Mouse (Mus musculus): ENCODE measurements around the gene Terf2. TPM values are rescaled to one million over a fixed set of nuclear protein-coding genes. Genes with fewer than 3 reads are reported as not detected.

Gene Terf2
- polyA plus RNA-seq, 1 experiment, result not detected

- TF ChIP-seq CTCF (IDR thresholded peaks at IDR 0.05; ENCODE audit: insufficient read depth, low read depth, low read length) (no peak), POLR2A (IDR thresholded peaks at IDR 0.05; ENCODE audit: insufficient read depth, low read depth, low read length) (no peak)
- 60% methylated on average over 7 of the region's 7 CpGs for WGBS
- H3K27ac ChIP-seq (ENCODE audit: insufficient read depth, low read depth, low read length), result no peak overlapping the region
- no peak overlapping the region for H3K4me3 ChIP-seq (ENCODE audit: insufficient read depth, low read depth, low read length)
- peaks cover 18% of the 10 kb centered on the region for H3K4me1 ChIP-seq (ENCODE audit: control insufficient read depth, insufficient read depth, low read length)
Observed at GRCm38 (mm10) chr8:107118803-107119233, 22.5 kb upstream of the Terf2 start.

GRCm38 (mm10) chr8:107117019-107117418 is 20.7 kb upstream of the Terf2 start:
- Histone ChIP-seq H3K4me1 (ENCODE audit: control insufficient read depth, insufficient read depth, low read length) (peaks cover 27% of the 10 kb centered on the region), H3K27ac (ENCODE audit: insufficient read depth, low read depth, low read length) (no peak overlapping the region), H3K4me3 (ENCODE audit: insufficient read depth, low read depth, low read length) (no peak overlapping the region)
- 72% methylated on average over 2 of the region's 2 CpGs for WGBS
- TF ChIP-seq CTCF (IDR thresholded peaks at IDR 0.05; ENCODE audit: insufficient read depth, low read depth, low read length) (no peak), POLR2A (IDR thresholded peaks at IDR 0.05; ENCODE audit: insufficient read depth, low read depth, low read length) (no peak)

GRCm38 (mm10) chr8:107116023-107116422 is 19.7 kb upstream of the Terf2 start:
- WGBS, result 16% methylated on average over 11 of the region's 11 CpGs
- Histone ChIP-seq H3K4me3 (ENCODE audit: insufficient read depth, low read depth, low read length) (no peak overlapping the region), H3K4me1 (ENCODE audit: control insufficient read depth, insufficient read depth, low read length) (peaks cover 27% of the 10 kb centered on the region), H3K27ac (ENCODE audit: insufficient read depth, low read depth, low read length) (no peak overlapping the region)
- TF ChIP-seq CTCF (IDR thresholded peaks at IDR 0.05; ENCODE audit: insufficient read depth, low read depth, low read length) (no peak), POLR2A (IDR thresholded peaks at IDR 0.05; ENCODE audit: insufficient read depth, low read depth, low read length) (no peak)

GRCm38 (mm10) chr8:107115008-107115320 is 18.6 kb upstream of the Terf2 start:
- 63% methylated on average over 10 of the region's 10 CpGs for WGBS
- no peak overlapping the region for H3K4me3 ChIP-seq (ENCODE audit: insufficient read depth, low read depth, low read length)
- H3K4me1 ChIP-seq (ENCODE audit: control insufficient read depth, insufficient read depth, low read length), result peaks cover 27% of the 10 kb centered on the region
- H3K27ac ChIP-seq (ENCODE audit: insufficient read depth, low read depth, low read length), result peak overlapping the region; percentile 81
- no peak for TF ChIP-seq POLR2A (IDR thresholded peaks at IDR 0.05; ENCODE audit: insufficient read depth, low read depth, low read length)
- no peak for TF ChIP-seq CTCF (IDR thresholded peaks at IDR 0.05; ENCODE audit: insufficient read depth, low read depth, low read length)

GRCm38 (mm10) chr8:107114150-107115007 is 18.0 kb upstream of the Terf2 start:
- TF ChIP-seq CTCF (IDR thresholded peaks at IDR 0.05; ENCODE audit: insufficient read depth, low read depth, low read length), result no peak
- no peak for TF ChIP-seq POLR2A (IDR thresholded peaks at IDR 0.05; ENCODE audit: insufficient read depth, low read depth, low read length)
- 42% methylated on average over 19 of the region's 19 CpGs for WGBS
- Histone ChIP-seq H3K4me1 (ENCODE audit: control insufficient read depth, insufficient read depth, low read length) (peaks cover 24% of the 10 kb centered on the region), H3K27ac (ENCODE audit: insufficient read depth, low read depth, low read length) (peak overlapping the region; percentile 81), H3K4me3 (ENCODE audit: insufficient read depth, low read depth, low read length) (no peak overlapping the region)

GRCm38 (mm10) chr8:107113209-107113608 is 16.9 kb upstream of the Terf2 start:
- WGBS, result 53% methylated on average over 4 of the region's 4 CpGs
- H3K4me3 ChIP-seq (ENCODE audit: insufficient read depth, low read depth, low read length), result no peak overlapping the region
- TF ChIP-seq CTCF (IDR thresholded peaks at IDR 0.05; ENCODE audit: insufficient read depth, low read depth, low read length) (no peak), POLR2A (IDR thresholded peaks at IDR 0.05; ENCODE audit: insufficient read depth, low read depth, low read length) (no peak)
- peaks cover 18% of the 10 kb centered on the region for H3K4me1 ChIP-seq (ENCODE audit: control insufficient read depth, insufficient read depth, low read length)
- H3K27ac ChIP-seq (ENCODE audit: insufficient read depth, low read depth, low read length), result no peak overlapping the region

- no peak for TF ChIP-seq CTCF (IDR thresholded peaks at IDR 0.05; ENCODE audit: insufficient read depth, low read depth, low read length)
- no peak for TF ChIP-seq POLR2A (IDR thresholded peaks at IDR 0.05; ENCODE audit: insufficient read depth, low read depth, low read length)
- Histone ChIP-seq H3K4me1 (ENCODE audit: control insufficient read depth, insufficient read depth, low read length) (peaks cover 18% of the 10 kb centered on the region), H3K27ac (ENCODE audit: insufficient read depth, low read depth, low read length) (no peak overlapping the region), H3K4me3 (ENCODE audit: insufficient read depth, low read depth, low read length) (no peak overlapping the region)
- WGBS, result 95% methylated on average over 10 of the region's 11 CpGs
Observed at GRCm38 (mm10) chr8:107111340-107112105, 15.2 kb upstream of the Terf2 start.

- no peak overlapping the region for H3K4me3 ChIP-seq (ENCODE audit: insufficient read depth, low read depth, low read length)
Observed at GRCm38 (mm10) chr8:107110629-107111330, 14.4 kb upstream of the Terf2 start.

More at GRCm38 (mm10) chr8:107110629-107111330, 14.4 kb upstream of the Terf2 start:
- TF ChIP-seq CTCF (IDR thresholded peaks at IDR 0.05; ENCODE audit: insufficient read depth, low read depth, low read length) (no peak), POLR2A (IDR thresholded peaks at IDR 0.05; ENCODE audit: insufficient read depth, low read depth, low read length) (no peak)
- WGBS, result 60% methylated on average over 9 of the region's 9 CpGs
- no peak overlapping the region for H3K27ac ChIP-seq (ENCODE audit: insufficient read depth, low read depth, low read length)
- peaks cover 18% of the 10 kb centered on the region for H3K4me1 ChIP-seq (ENCODE audit: control insufficient read depth, insufficient read depth, low read length)

Data from olfactory bulb, adult 2 months (tissue).